In the genomic region with DNA sequence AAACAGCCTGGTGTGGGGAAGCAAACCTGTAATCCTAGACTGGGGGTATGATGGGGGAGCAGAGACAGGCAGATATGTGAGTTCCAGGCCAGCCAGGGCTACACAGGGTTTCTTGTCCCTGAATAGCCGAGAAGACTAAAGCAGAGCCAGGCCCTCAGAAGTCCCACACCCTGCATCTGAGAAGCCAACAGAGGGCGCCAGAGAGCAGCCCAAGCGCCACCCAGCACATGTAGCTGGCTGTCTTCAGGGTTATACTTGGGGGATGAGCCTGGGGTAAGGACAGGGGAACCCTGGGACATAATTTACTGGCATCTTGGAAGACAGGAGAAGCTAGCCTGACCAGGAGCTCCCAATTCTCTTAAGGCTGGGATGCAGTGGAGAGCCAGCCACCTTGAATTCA, we compare ENCODE assay signal across 8 mouse cellular contexts. TPM values are rescaled to one million over a fixed set of nuclear protein-coding genes. Genes with fewer than 3 reads are reported as not detected.
A peak's percentile ranks its signal among the peaks of the same experiment; 100 is the strongest.
DNase-seq lines count a peak whose midpoint lies in the region; ATAC-seq and TF ChIP-seq lines count a peak whose summit lies in the region.

No protein-coding gene starts in this region.

- H3K4me3 ChIP-seq in intestine, postnatal 0 days (ENCODE audit: low read depth, low read length) = no peak overlapping the region
- no peak overlapping the region for H3K4me3 ChIP-seq in liver, embryonic 13.5 days (replicated peaks)
- H3K4me3 ChIP-seq in neural tube, embryonic 12.5 days = no peak overlapping the region

- H3K27me3 ChIP-seq in intestine, postnatal 0 days (replicated peaks; ENCODE audit: control insufficient read depth, insufficient read depth, low read length) = no peaks in the 10 kb centered on the region
- H3K27me3 ChIP-seq in liver, embryonic 13.5 days = no peaks in the 10 kb centered on the region
- H3K27me3 ChIP-seq in neural tube, embryonic 12.5 days (replicated peaks) = no peaks in the 10 kb centered on the region

- no peak overlapping the region for H3K9ac ChIP-seq in intestine, postnatal 0 days (ENCODE audit: low read depth, low read length)
- peak overlapping the region; percentile 40 for H3K9ac ChIP-seq in liver, embryonic 13.5 days
- H3K9ac ChIP-seq in neural tube, embryonic 12.5 days = peak overlapping the region; percentile 33; the same call in 1 of the 2 replicates

- 7% methylated on average over 3 of the region's 3 CpGs for WGBS in intestine, postnatal 0 days
- 10% methylated on average over 3 of the region's 3 CpGs for WGBS in liver, embryonic 13.5 days (ENCODE audit: insufficient replicate concordance)
- 6% methylated on average over 3 of the region's 3 CpGs for WGBS in neural tube, embryonic 12.5 days

- H3K4me1 ChIP-seq in intestine, postnatal 0 days (replicated peaks; ENCODE audit: control insufficient read depth, insufficient read depth, low read length) = peaks cover 3% of the 10 kb centered on the region; the same call in 1 of the 2 replicates
- H3K4me1 ChIP-seq in liver, embryonic 13.5 days (replicated peaks) = peaks cover 65% of the 10 kb centered on the region
- peaks cover 21% of the 10 kb centered on the region for H3K4me1 ChIP-seq in neural tube, embryonic 12.5 days

- H3K27ac ChIP-seq in intestine, postnatal 0 days (ENCODE audit: low read depth, low read length) = no peak overlapping the region
- peak overlapping the region; percentile 14; the same call in 1 of the 2 replicates for H3K27ac ChIP-seq in liver, embryonic 13.5 days
- H3K27ac ChIP-seq in neural tube, embryonic 12.5 days = no peak overlapping the region

- H3K9me3 ChIP-seq in intestine, postnatal 0 days (ENCODE audit: control insufficient read depth) = no peaks in the 10 kb centered on the region
- no peaks in the 10 kb centered on the region for H3K9me3 ChIP-seq in liver, embryonic 13.5 days (replicated peaks)
- no peaks in the 10 kb centered on the region for H3K9me3 ChIP-seq in neural tube, embryonic 12.5 days

- no peak for ATAC-seq in intestine, postnatal 0 days
- ATAC-seq in liver, embryonic 13.5 days (ENCODE audit: low read depth) = peak; percentile 39; the same call in 1 of the 2 replicates
- ATAC-seq in neural tube, embryonic 12.5 days (ENCODE audit: low FRiP score, low read depth) = peak; percentile 38; the same call in 1 of the 2 replicates

- DNase-seq in 3134 (ENCODE audit: extremely low read depth, insufficient read length, low spot score) (peak; percentile 66), R1 (ENCODE audit: low read depth, low spot score) (peak; percentile 84)
- DNase-seq in cerebellum, postnatal 36 days = peak; percentile 82 to 84
- DNase-seq in gastrocnemius, postnatal 25 days = peak; percentile 64
- peak; percentile 48 for DNase-seq in liver, embryonic 13.5 days
- DNase-seq in thymus, adult 18-20 months = peak; percentile 35 to 53

- H3K36me3 ChIP-seq in intestine, postnatal 0 days (ENCODE audit: control insufficient read depth, insufficient read depth) = peaks cover 35% of the 10 kb centered on the region
- H3K36me3 ChIP-seq in liver, embryonic 13.5 days = peaks cover 79% of the 10 kb centered on the region
- H3K36me3 ChIP-seq in neural tube, embryonic 12.5 days = peaks cover 48% of the 10 kb centered on the region

- H3K4me2 ChIP-seq in intestine, postnatal 0 days (replicated peaks; ENCODE audit: low read depth) = no peak overlapping the region
- 0 out of 2 replicates have a peak overlapping the region, but pooled peaks have one; percentile 17 for H3K4me2 ChIP-seq in liver, embryonic 13.5 days
- H3K4me2 ChIP-seq in neural tube, embryonic 12.5 days (replicated peaks) = no peak overlapping the region

- peak; percentile 99 for TF ChIP-seq CTCF in intestine, postnatal 0 days (IDR thresholded peaks at IDR 0.05; ENCODE audit: low read depth)

RNA-seq across cellular contexts. Expression of a gene that starts 4.5 kb away (rescaled TPM):
- total RNA-seq in gastrocnemius, postnatal 25 days (2021) = 1 to 10 TPM; 7.8 TPM
- 53.7 and 59.1 TPM in 2 replicates for polyA plus RNA-seq in intestine, postnatal 0 days (2015; fragmentation: Nextera tagmentation; extraction: Ambion mirVana)
- polyA plus RNA-seq in liver, embryonic 13.5 days (2015; fragmentation: Nextera tagmentation; extraction: Ambion mirVana) = 117 and 120 TPM in 2 replicates
- polyA plus RNA-seq in neural tube, embryonic 12.5 days (2016; fragmentation: Nextera tagmentation; extraction: Ambion mirVana) = 117 and 125 TPM in 2 replicates

RNA-seq across cellular contexts. Expression of a gene that starts 9.1 kb away (rescaled TPM):
- total RNA-seq in gastrocnemius, postnatal 25 days (2021) = 100 to 1,000 TPM; 102 to 122 TPM
- 111 and 116 TPM in 2 replicates for polyA plus RNA-seq in intestine, postnatal 0 days (2015; fragmentation: Nextera tagmentation; extraction: Ambion mirVana)
- polyA plus RNA-seq in liver, embryonic 13.5 days (2015; fragmentation: Nextera tagmentation; extraction: Ambion mirVana) = 54.2 and 55.3 TPM in 2 replicates
- 74.8 and 75.3 TPM in 2 replicates for polyA plus RNA-seq in neural tube, embryonic 12.5 days (2016; fragmentation: Nextera tagmentation; extraction: Ambion mirVana)

RNA-seq across cellular contexts. Expression of a gene that starts 21.5 kb away (rescaled TPM):
- total RNA-seq in gastrocnemius, postnatal 25 days (2021) = under 1 TPM in 1 of 2 experiments, not detected in 1; 0.13 TPM
- 2.7 and 3.3 TPM in 2 replicates for polyA plus RNA-seq in intestine, postnatal 0 days (2015; fragmentation: Nextera tagmentation; extraction: Ambion mirVana)
- 0.27 and 0.34 TPM in 2 replicates for polyA plus RNA-seq in liver, embryonic 13.5 days (2015; fragmentation: Nextera tagmentation; extraction: Ambion mirVana)
- 7.0 and 7.7 TPM in 2 replicates for polyA plus RNA-seq in neural tube, embryonic 12.5 days (2016; fragmentation: Nextera tagmentation; extraction: Ambion mirVana)

RNA-seq across cellular contexts. Expression of a gene that starts 58.0 kb away (rescaled TPM):
- total RNA-seq in gastrocnemius, postnatal 25 days (2021) = 10 to 100 TPM; 27.9 to 47.2 TPM
- 0.73 and 0.76 TPM in 2 replicates for polyA plus RNA-seq in intestine, postnatal 0 days (2015; fragmentation: Nextera tagmentation; extraction: Ambion mirVana)
- polyA plus RNA-seq in liver, embryonic 13.5 days (2015; fragmentation: Nextera tagmentation; extraction: Ambion mirVana) = 0.30 and 0.32 TPM in 2 replicates
- polyA plus RNA-seq in neural tube, embryonic 12.5 days (2016; fragmentation: Nextera tagmentation; extraction: Ambion mirVana) = 1.2 and 1.3 TPM in 2 replicates
